Mouse (Mus musculus) kidney, adult 8-10 months (tissue): ENCODE measurements at regions not wholly inside any gene's neighbourhood (a gene's known extent, or its start where the extent isn't known, plus 50 kb on each side); places are given as distances from the start of the nearest gene placed in this dataset.

Experiments
- DNase-seq, 2 experiments: peaks; one replicate each; pipeline ENCODE4 v3.0.0; 2022

GRCm38 (mm10) chr3:35688111-35688510, 65.8 kb upstream of the Atp11b start:
- DNase-seq: no peak

- peak; percentile 11 to 17 for DNase-seq
Observed at GRCm38 (mm10) chr3:35688781-35689180, 65.1 kb upstream of the Atp11b start.

- DNase-seq: peak; percentile 66 to 85
Observed at GRCm38 (mm10) chr3:35693039-35693438, 60.9 kb upstream of the Atp11b start.

- DNase-seq: no peak
Observed at GRCm38 (mm10) chr3:35693551-35693950, 60.4 kb upstream of the Atp11b start.

- no peak for DNase-seq
Observed at GRCm38 (mm10) chr3:35694241-35694640, 59.7 kb upstream of the Atp11b start.

- no peak for DNase-seq
Observed at GRCm38 (mm10) chr3:35695859-35696258, 58.0 kb upstream of the Atp11b start.

GRCm38 (mm10) chr3:35699266-35699665, 54.6 kb upstream of the Atp11b start:
- DNase-seq: no peak

- no peak for DNase-seq
Observed at GRCm38 (mm10) chr3:35699979-35700378, 53.9 kb upstream of the Atp11b start.

- no peak for DNase-seq
Observed at GRCm38 (mm10) chr3:35703528-35704327, 50.2 kb upstream of the Atp11b start.
